Mouse (Mus musculus) myocyte (in vitro differentiated cells): ENCODE results near the gene Kdm6b. TPM values are rescaled to one million over a fixed set of nuclear protein-coding genes. Genes with fewer than 3 reads are reported as not detected.
A peak's percentile ranks its signal among the peaks of the same experiment; 100 is the strongest.

ENCODE experiments used
- H3K27me3 ChIP-seq: one replicate; pipeline ENCODE4 v1.6.1; 2011; ENCODE audit not compliant: control insufficient read depth, insufficient read depth, insufficient read length
- H3K36me3 ChIP-seq: one replicate; pipeline ENCODE4 v1.6.1; 2011; ENCODE audit not compliant: control insufficient read depth, insufficient read depth
- H3K4me2 ChIP-seq: one replicate; pipeline ENCODE4 v1.6.1; 2011; ENCODE audit warnings: low read depth, control low read depth
- H3K4me3 ChIP-seq: one replicate; pipeline ENCODE4 v1.5.1; 2011; ENCODE audit warnings: mild to moderate bottlenecking, control low read depth, moderate library complexity
- H3K79me2 ChIP-seq: one replicate; pipeline ENCODE4 v1.6.1; 2011; ENCODE audit not compliant: control insufficient read depth, insufficient read depth
- H3ac ChIP-seq: one replicate; pipeline ENCODE4 v1.6.1; 2011; ENCODE audit not compliant: control insufficient read depth, insufficient read length
- CEBPB ChIP-seq: IDR thresholded peaks from 2 replicates; pipeline ENCODE4 v1.6.1; 2011; ENCODE audit warnings: mild to moderate bottlenecking, moderate library complexity; ENCODE audit not compliant: poor library complexity, insufficient read depth, severe bottlenecking
- E2F4 ChIP-seq: IDR thresholded peaks from one replicate; pipeline ENCODE4 v1.6.1; 2011; ENCODE audit warnings: mild to moderate bottlenecking, control low read depth, moderate library complexity; ENCODE audit not compliant: insufficient read depth
- MAX ChIP-seq: IDR thresholded peaks from one replicate; pipeline ENCODE4 v1.6.1; 2011; ENCODE audit warnings: low read depth, mild to moderate bottlenecking, control low read depth
- MYOD1 ChIP-seq, 3 experiments: IDR thresholded peaks; one replicate each; pipeline ENCODE4 v1.6.1; 2011; ENCODE audit warnings: control low read depth in 2 of 3, low read depth in 2 of 3, mild to moderate bottlenecking in 2 of 3, moderate library complexity in 1 of 3; ENCODE audit not compliant: insufficient read length in 2 of 3, control insufficient read depth in 1 of 3
- MYOG ChIP-seq, 3 experiments: IDR thresholded peaks; one replicate each; pipeline ENCODE4 v1.6.1; 2011; ENCODE audit warnings: control low read depth in 2 of 3, low read depth in 2 of 3, mild to moderate bottlenecking in 2 of 3; ENCODE audit not compliant: insufficient read length in 2 of 3, control insufficient read depth in 1 of 3, insufficient read depth in 1 of 3
- POLR2A ChIP-seq: IDR thresholded peaks from one replicate; pipeline ENCODE4 v1.6.1; 2011; ENCODE audit warnings: low read depth, mild to moderate bottlenecking, control low read depth, moderate library complexity; ENCODE audit not compliant: insufficient read length
- POLR2AphosphoS2 ChIP-seq: IDR thresholded peaks from one replicate; pipeline ENCODE4 v1.6.1; 2011; ENCODE audit warnings: low read depth, control low read depth; ENCODE audit not compliant: insufficient read length
- REST ChIP-seq: IDR thresholded peaks from one replicate; pipeline ENCODE4 v1.6.1; 2011; ENCODE audit warnings: mild to moderate bottlenecking, control low read depth, moderate library complexity; ENCODE audit not compliant: insufficient read depth, insufficient read length
- SRF ChIP-seq: IDR thresholded peaks from one replicate; pipeline ENCODE4 v1.6.1; 2011; ENCODE audit warnings: low read depth; ENCODE audit not compliant: control insufficient read depth, insufficient read length
- TCF12 ChIP-seq: IDR thresholded peaks from one replicate; pipeline ENCODE4 v1.6.1; 2011; ENCODE audit warnings: mild to moderate bottlenecking, control low read depth; ENCODE audit not compliant: poor library complexity, insufficient read depth, severe bottlenecking
- TCF3 ChIP-seq: IDR thresholded peaks from one replicate; pipeline ENCODE4 v1.6.1; 2011; ENCODE audit warnings: low read depth, control low read depth; ENCODE audit not compliant: insufficient read length
- USF1 ChIP-seq: IDR thresholded peaks from one replicate; pipeline ENCODE4 v1.6.1; 2011; ENCODE audit warnings: low read depth, mild to moderate bottlenecking, control low read depth, moderate library complexity
- polyA plus RNA-seq: library from polyadenylated mRNA; unstranded; fragments of >200 nt; fragmentation: generic; extraction: Trizol; gene quantifications from one replicate; pipeline ENCODE4 v1.2.1, GENCODE M21; 2012; ENCODE audit warnings: missing spikeins

Kdm6b gene
- polyA plus RNA-seq, 1 experiment, result 31.0 TPM

DNA sequence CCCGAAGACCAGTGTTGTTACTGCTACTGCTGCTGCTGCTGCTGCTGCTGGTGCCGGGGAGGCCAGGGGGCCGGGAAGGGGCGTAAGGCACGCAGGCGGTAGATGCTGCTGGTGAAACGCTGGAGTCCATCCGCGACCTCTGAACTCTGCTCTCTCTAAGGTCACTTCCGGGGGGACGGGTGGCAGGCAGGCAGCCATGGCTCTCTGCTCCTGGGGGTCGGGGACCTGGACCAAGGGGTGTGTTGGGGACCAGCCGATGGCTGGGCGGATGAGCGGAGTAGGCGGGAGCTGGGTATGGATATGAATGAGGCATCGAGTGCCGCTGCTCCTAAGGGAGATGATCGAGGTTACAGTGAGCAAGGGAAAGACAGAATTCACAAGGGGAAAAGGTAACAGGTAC is 7.2 kb downstream of the Kdm6b start:
- Histone ChIP-seq H3K36me3 (peaks cover 44% of the 10 kb centered on the region), H3K4me2 (no peak overlapping the region), H3K27me3 (no peaks in the 10 kb centered on the region), H3ac (no peak overlapping the region), H3K4me3 (no peak overlapping the region), H3K79me2 (peaks cover 41% of the 10 kb centered on the region)
- no peak for TF ChIP-seq TCF12
- TF ChIP-seq POLR2AphosphoS2, result no peak
- no peak for TF ChIP-seq MYOG (IDR thresholded peaks at IDR 0.05; ENCODE audit: control insufficient read depth in 1 of 3, insufficient read depth in 1 of 3, insufficient read length in 2 of 3, low read depth in 2 of 3)
- TF ChIP-seq REST, result no peak
- no peak for TF ChIP-seq TCF3
- TF ChIP-seq E2F4, result no peak
- TF ChIP-seq CEBPB, result no peak
- no peak for TF ChIP-seq POLR2A
- TF ChIP-seq USF1, result no peak
- TF ChIP-seq MYOD1 (IDR thresholded peaks at IDR 0.05; ENCODE audit: control insufficient read depth in 1 of 3, insufficient read length in 2 of 3, low read depth in 2 of 3), result no peak
- no peak for TF ChIP-seq SRF

GRCm38 (mm10) chr11:69405397-69406200 is 7.9 kb downstream of the Kdm6b start:
- no peak overlapping the region for H3ac ChIP-seq
- no peak for TF ChIP-seq USF1
- no peak for TF ChIP-seq MYOD1 (IDR thresholded peaks at IDR 0.05; ENCODE audit: control insufficient read depth in 1 of 3, insufficient read length in 2 of 3, low read depth in 2 of 3)
- TF ChIP-seq POLR2A, result no peak
- TF ChIP-seq MYOG (IDR thresholded peaks at IDR 0.05; ENCODE audit: control insufficient read depth in 1 of 3, insufficient read depth in 1 of 3, insufficient read length in 2 of 3, low read depth in 2 of 3), result no peak
- no peak for TF ChIP-seq CEBPB
- no peak for TF ChIP-seq REST
- TF ChIP-seq POLR2AphosphoS2, result no peak
- no peak for TF ChIP-seq TCF3
- TF ChIP-seq SRF, result no peak
- TF ChIP-seq MAX, result no peak
- TF ChIP-seq E2F4, result no peak
- no peak for TF ChIP-seq TCF12
- peaks cover 36% of the 10 kb centered on the region for H3K79me2 ChIP-seq
- peaks cover 51% of the 10 kb centered on the region for H3K36me3 ChIP-seq
- no peak overlapping the region for H3K4me3 ChIP-seq
- no peak overlapping the region for H3K4me2 ChIP-seq
- no peaks in the 10 kb centered on the region for H3K27me3 ChIP-seq

DNA sequence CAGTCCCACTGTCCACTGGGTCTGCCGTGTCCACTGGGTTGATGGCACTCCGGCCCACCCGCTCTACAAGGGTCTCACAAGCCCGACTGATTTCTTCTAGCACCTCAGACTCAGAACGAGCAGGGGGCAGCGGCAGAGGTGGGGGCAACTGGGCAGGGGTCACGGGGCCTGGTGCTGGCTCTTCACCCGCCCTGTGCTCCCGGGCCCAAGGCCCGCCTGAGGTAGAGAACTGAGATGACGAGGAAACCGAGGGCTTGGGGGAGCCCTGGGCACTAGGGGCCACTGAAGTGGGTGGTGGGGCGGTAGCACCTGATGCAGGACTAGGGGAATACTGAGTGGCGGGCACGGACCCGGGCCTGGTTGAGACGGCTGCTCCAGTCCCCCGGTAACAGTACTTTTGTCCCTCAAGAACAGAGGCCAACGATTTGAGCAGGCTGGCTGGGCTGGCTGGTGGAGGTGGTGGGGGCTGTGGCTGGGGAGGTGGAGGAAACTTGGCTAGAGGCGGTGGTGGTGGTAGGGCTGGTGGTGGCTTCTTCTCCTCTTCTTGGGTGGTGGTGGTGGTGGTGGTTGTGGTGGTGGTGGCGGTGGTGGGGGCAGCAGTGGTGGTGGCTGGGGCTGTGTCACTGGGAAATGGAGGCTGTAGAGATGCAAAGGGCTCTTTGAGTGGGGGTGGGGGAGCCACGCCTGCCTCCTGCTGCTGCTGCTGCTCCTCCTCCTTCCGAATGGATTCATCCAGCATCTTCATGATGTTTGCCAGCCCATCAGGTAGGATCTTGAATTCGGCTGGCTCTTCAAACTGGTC is 8.7 kb downstream of the Kdm6b start:
- TF ChIP-seq REST (no peak), POLR2AphosphoS2 (no peak), MYOG (IDR thresholded peaks at IDR 0.05; ENCODE audit: control insufficient read depth in 1 of 3, insufficient read depth in 1 of 3, insufficient read length in 2 of 3, low read depth in 2 of 3) (no peak)
- Histone ChIP-seq H3K27me3 (no peaks in the 10 kb centered on the region), H3K36me3 (peaks cover 59% of the 10 kb centered on the region), H3K79me2 (peaks cover 28% of the 10 kb centered on the region), H3K4me3 (no peak overlapping the region), H3ac (no peak overlapping the region), H3K4me2 (no peak overlapping the region)

DNA sequence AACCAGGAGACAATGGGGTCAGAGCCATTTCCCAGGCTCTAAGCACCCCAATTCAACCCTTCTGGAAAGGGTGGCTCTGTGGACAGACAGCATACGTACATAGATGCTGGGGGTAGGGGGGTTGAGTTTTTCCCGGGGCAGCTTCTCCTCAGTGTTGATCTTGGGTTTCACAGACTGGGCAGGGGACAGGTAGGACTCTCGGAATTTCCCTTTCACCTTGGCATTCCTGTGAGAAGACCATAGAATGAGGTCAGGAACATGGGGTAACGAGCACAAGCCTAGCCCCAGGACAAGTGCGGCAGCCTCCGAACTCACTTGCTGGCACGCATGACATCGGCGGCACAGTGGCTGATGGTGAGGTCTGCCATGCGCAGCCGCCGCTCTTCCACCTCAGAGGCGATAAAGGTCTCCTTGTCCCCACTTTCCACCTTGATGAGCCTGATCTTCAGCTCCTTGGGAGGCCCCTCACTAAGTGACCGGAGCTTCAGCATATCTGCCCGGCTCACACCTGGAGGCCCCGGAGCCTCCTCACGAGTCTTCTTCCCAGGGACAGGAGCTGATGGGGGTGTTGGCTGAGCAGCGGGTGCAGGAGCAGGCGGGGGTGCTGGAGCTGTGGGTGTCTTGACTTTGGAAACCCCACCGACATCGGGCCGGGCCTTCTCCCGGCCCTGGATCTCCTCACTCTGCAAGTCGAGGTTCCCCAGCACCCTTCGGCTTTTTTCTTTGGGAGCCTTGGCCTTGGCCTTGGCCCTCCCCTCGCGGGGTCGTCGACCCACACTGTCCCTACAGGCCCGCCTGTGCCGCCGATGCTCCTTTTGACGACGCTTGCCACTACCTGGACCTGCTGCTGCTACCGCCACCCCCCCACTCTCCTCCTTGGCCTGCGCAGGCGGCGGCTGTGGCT is 9.5 kb downstream of the Kdm6b start:
- Histone ChIP-seq H3K36me3 (peaks cover 60% of the 10 kb centered on the region), H3ac (no peak overlapping the region), H3K79me2 (peaks cover 21% of the 10 kb centered on the region), H3K27me3 (no peaks in the 10 kb centered on the region), H3K4me3 (no peak overlapping the region), H3K4me2 (no peak overlapping the region)
- no peak for TF ChIP-seq TCF12
- TF ChIP-seq MYOD1 (IDR thresholded peaks at IDR 0.05; ENCODE audit: control insufficient read depth in 1 of 3, insufficient read length in 2 of 3, low read depth in 2 of 3), result no peak
- peak in 1 of 3 experiments; percentile 2 for TF ChIP-seq MYOG (IDR thresholded peaks at IDR 0.05; ENCODE audit: control insufficient read depth in 1 of 3, insufficient read depth in 1 of 3, insufficient read length in 2 of 3, low read depth in 2 of 3)
- no peak for TF ChIP-seq E2F4
- TF ChIP-seq POLR2AphosphoS2, result peak; percentile 87
- no peak for TF ChIP-seq TCF3
- TF ChIP-seq USF1, result no peak
- peak; percentile 48 for TF ChIP-seq POLR2A
- TF ChIP-seq REST, result no peak
- no peak for TF ChIP-seq CEBPB
- TF ChIP-seq SRF, result no peak
